Mouse (Mus musculus): Measurements from ENCODE around the gene Cmss1. TPM values are rescaled to one million over a fixed set of nuclear protein-coding genes. Genes with fewer than 3 reads are reported as not detected.

The Cmss1 gene
- polyA plus RNA-seq, 1 experiment, result 3.6 TPM

DNA sequence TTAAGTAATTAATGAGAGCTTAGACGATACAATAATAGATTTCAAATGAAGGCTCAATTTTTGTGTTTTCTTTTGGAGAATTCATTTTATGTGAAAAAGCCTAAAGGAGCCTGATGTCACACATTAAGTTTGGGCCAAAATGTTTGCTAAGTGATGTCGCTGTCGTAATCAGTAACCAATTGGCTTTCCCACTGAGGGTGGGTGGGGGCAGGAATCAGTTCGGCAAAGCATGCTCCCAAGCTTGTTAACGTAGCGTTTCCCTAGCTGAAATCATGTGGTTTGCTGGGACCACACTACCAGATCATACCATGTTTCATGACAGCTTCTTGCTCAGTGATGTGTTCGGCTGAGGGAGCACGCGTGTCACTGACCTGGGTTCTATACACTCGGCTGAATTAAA, 91.0 kb downstream of the Cmss1 start:
- DNase-seq (ENCODE audit: low spot score), result no peak

DNA sequence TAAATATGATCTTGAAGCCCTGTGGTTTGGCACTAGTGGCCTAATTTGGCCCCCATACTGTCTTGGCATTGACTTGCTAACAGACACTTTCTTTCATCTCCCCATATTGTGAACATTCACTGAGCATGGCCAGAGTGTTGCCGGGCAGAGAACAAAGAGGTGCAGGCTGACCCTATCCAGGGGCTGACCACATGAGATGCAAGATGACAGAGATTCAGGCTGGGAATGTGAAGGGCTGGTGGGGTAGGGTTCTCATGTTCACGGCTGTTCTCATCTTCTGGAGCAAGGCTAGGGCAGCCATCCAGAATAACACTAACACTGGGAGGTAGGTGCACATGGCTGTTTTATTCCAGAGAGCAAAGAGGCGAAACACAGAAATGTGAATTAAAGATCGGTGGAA, 92.3 kb downstream of the Cmss1 start:
- no peak for DNase-seq (ENCODE audit: low spot score)

DNA sequence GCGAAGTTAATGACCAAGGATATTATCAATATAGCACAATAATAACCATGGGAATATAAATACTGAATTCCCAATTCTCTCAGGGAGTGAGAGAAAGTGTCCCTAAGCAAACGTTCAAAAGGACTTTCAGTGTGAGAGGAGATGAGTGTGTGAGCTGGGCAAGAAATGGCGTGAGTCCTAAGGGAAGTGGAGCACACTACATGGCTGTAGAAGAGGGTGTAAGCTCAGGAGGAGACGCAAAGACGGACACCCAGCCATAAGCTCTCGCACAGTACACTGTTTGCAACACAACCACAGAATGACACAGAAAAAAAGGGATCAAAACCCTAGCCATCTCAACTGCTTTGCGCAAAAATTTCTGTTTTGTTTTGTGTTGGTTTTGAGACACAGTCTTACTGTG, 93.1 kb downstream of the Cmss1 start:
- DNase-seq (ENCODE audit: low spot score), result no peak

DNA sequence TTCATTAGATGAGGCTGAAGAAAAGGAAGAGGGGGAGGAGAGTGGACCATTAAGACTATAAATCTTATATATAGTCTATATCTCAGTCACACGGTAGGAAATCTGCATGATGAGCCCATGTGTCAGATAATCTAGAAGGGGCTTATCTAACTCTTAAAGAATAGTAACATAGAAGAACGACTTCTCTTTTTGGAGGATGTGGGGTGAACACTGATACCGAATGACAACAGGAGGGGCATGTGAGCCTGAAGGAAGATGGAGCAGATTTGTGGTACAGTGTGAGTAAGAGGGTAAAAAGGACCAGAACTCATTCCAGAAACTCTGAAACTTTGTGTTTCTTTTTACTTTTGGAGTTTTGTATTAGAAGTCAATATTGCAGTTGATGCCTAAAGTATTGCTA, 97.6 kb downstream of the Cmss1 start:
- DNase-seq (ENCODE audit: low spot score), result no peak

DNA sequence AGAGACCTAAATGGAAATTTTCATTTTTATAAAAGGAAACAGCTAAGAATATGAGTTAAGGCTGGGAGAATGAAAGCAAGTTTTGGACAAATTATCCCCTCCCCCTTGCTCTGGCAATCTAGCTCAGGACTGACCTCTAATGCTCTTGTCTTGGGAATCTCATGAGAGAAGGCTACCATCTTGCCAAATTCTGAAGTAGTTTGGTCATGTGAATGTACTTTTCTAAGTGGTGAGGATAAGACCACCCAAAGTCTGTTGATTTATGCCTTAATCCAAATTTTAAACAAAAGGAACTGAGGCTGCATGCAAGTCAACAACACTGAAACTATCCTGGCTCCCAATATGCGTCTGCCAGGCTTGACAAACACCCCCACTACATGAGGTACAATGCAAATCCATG, 98.3 kb downstream of the Cmss1 start:
- no peak for DNase-seq (ENCODE audit: low spot score)

DNA sequence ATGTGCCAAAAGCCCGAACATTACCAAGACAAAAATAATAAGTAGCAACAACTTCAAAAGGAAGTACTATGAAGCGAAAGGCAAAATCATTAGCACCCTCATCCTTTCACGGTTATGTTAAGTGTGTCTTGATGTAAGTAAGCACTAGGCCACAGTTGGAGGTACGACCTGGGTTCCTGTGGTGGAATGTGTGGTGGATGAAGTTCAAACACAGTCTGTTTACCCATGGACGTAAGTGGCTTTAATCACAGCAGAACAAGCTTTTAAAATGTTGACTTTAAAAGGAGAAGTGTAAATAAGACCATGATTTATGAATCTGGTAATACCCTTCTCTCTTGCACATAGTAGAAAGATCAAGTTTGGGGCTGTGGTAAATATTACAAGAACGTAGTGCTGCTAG, 100.5 kb downstream of the Cmss1 start:
- DNase-seq (ENCODE audit: low spot score), result no peak

DNA sequence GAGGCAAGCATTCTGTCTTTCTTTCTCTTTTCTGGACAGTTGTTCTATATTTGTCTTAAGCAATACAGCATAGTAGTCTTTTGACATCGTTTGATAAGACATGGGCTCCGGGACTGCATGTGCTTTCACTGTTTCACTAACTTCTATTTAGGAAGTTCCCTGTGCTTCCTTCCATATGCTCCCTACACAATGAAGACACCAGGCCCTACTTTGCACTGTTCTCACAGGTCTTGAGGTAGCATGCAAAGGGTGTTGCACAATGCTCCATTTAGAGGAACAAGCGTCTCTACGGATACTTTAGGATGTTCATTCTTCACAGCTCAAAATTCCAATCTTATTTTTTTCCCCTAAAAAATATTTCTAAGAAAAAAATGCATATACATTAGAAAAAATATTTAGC, 101.9 kb downstream of the Cmss1 start:
- no peak for DNase-seq (ENCODE audit: low spot score)

DNA sequence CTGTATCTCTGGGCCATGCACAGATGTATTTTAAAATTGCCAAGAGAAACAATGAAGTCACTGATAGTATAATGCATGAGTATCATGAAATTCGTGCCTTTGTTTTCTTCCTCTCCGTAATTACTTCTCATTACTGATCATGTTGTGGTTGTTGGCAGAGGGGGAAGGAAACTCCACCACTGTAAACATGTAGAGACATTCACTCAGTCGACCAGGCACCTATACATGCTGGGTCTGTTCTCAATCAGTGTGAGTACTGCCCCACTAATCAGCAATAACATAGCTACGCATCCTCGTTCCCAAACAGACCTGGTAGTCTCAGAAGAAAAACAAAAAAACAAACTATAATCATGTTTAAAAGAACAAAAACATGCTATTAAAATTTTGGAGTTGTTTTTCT, 103.9 kb downstream of the Cmss1 start:
- no peak for DNase-seq (ENCODE audit: low spot score)

DNA sequence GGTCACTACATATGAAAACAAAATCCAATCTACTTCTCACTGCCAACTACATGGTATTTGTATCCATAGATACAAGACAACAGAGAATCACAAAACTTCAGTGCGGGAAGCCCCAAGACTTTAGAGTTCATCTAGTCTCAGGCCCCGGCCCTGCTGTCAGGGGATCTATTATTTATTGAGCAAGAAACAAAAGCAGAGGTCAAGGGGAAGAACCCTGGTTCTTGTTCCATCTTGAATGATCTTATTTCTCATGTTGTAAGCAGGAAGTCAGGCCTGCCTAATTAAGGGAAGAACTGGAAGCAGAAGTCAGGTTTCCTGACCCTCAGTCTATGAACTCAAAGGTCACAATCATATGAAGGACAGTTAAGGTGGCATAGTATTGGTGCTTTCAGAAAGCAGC, 104.4 kb downstream of the Cmss1 start:
- DNase-seq (ENCODE audit: low spot score), result no peak

DNA sequence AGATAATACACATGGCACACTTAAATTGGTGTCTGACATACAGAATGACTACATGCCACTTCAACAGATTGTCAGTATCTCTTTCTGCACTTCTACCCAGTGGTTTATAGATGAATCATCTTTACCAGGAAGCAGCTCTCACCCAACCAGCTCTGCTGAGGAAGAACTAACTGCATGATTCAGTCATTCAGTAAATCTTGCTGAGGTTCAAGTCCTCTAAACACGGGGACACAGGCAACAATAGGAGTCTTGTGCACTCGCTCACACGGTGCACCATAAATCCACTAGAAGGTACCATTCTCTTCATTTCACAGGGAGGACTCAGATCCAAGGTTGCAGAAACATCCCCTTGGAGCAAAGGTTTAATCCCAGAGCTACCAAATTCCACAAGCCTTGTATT, 105.8 kb downstream of the Cmss1 start:
- no peak for DNase-seq (ENCODE audit: low spot score)

DNA sequence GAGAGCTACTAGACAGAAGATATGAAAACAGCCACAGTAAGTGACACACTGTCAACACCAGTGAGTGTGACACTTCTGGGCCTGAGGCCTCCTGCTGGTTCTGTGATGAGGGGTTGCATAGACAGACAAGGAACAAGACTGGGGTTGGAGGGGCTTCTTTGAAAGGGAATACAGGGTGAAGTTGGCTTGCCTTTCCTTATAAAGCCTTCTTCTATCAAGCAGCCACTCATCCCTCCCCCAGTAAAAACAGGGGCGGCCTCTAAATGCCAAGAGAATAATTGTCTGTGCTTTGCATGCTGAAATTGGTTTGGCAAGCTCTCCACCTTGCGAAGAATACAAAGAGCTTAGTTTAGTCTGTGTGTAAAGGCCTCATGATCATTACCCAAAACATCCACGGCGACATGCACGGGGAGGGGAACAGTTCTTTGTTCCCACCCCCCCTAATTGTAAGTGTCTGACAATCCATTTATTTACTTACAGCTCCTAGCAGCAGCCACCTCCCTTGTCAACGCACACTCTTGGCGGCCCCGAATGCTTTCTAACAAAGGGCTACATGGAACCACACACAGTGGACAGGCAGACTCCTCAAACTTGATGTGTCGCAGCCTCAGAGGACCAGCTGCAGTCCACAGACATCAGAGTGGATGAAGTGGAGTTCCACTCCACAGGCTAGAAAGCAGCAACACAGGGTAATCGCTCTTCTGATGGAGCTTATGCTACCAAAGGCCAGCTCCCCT, 110.1 kb downstream of the Cmss1 start:
- no peak for DNase-seq (ENCODE audit: low spot score)

DNA sequence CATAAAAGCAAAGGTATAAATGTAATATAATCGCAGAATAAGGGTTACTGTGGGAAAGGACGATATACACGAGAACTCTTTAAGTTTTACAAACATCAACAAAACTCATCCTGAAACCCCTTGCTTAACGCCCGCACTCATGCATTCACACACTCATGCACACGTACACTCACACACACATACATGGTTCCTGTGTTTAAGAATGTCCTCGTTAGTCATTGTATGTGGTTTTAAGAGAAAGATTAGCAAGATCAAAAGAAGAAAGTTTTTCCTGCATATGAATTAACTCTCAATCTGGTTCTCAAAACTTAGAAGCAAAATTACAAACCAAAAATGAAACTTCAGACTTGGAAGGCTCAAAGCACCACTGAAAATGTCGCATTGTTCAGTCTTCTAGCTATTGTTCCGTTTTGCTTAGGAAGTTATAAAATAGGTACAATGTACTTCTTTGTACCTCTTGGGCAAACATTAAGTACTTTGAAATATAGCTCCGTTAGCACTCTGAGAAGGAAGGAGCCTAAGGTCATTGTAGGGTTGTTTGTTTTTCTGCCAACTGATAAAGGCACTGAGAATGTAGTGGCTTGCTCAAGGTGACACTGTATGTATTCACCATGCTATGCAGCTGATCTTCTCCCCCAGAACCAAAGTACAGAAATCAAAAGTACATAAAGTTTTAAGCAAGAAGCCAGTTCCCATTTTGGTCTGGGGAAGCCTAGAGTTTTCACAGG, 111.0 kb downstream of the Cmss1 start:
- no peak for DNase-seq (ENCODE audit: low spot score)

DNA sequence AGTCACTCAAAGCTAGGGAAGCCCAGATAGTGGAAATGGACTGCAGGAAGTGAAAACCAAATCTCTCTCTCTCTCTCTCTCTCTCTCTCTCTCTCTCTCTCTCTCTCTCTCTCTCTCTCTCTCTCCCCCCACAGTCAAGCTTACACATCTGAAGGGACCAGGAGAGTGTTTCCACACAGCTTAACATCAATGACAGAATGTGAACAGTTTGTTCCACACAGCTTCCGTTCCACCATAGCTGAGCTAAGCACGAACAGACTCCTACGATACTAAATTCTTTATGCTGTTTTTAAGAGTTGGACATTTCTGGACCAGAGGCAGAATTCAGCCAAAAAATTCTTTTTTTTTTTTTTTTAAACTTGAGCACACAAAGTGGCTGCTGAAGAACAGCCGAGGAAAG, 114.8 kb downstream of the Cmss1 start:
- DNase-seq (ENCODE audit: low spot score), result no peak

DNA sequence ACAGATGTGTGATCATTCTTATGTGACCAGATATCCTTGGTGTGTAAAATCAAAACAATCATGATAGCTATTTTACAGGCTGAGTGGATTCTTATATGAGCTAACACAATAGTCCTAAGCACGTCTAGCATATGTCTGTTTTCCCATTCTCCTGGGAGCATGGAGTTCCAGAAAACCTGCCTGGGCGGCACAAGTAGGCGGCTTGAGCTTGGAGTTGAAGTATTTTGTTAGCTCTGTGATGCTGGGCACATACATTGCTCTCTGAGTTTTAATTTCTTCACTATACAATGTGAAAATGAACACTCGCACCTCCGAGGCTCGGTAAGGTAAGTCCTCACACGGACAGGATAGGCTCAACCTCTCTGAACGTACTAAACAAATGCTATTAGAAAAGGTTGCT, 116.0 kb downstream of the Cmss1 start:
- DNase-seq (ENCODE audit: low spot score), result no peak

DNA sequence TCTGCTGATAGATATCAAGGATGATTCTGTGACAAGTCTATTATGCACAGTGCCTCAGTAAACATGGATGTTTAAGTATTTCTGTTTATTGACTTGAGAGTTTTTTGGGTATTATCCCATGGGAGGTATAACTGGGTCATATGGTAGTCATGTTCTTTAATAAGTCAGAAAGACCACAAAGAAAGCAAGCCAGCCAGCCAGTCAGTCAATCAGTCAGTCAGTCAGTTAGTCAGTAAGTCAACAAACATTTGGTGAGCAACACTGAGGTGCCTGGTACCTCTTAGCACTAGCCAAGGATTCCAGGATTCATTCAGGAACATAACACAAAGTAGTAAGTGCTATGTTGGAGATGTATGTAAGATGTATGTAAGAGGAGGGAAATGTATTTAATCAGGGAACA, 118.0 kb downstream of the Cmss1 start:
- DNase-seq (ENCODE audit: low spot score), result no peak

DNA sequence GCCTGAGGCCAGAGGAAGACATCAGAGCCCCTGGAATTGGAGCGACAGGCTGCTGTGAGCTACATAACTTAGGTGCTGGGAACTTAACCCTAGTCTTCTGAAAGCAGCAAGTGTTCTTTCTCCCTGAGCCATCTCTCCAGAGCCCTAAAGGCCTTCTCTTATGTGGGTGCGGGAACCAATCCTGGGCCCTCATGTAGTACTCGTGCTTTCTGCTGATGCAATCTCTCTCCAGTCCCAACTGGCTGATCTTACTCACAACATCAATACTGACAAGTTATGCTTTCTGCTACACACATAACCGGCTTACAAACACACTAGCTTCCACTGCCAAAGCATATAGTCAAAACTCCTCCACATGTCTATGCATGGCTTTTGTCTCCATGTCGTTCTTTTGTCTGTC, 120.4 kb downstream of the Cmss1 start:
- no peak for DNase-seq (ENCODE audit: low spot score)

DNA sequence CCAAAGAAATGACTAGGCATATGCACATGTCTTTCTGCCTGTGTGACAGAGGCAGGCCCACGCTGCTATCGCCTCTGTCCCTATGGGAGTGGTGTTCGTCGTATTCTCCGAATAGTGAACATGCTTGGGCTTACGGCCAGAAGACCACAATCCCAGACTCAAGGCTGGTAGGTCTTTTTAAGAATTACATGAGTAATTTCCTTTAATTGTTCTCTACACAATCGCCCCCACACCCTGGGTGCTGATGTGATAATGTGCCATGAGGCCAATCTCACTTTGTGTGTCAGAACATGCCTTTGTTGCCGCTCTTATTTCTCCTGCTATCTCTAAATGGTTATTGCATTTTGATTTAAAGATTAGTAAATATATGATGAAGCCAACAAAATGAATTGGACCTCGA, 121.4 kb downstream of the Cmss1 start:
- DNase-seq (ENCODE audit: low spot score), result no peak

DNA sequence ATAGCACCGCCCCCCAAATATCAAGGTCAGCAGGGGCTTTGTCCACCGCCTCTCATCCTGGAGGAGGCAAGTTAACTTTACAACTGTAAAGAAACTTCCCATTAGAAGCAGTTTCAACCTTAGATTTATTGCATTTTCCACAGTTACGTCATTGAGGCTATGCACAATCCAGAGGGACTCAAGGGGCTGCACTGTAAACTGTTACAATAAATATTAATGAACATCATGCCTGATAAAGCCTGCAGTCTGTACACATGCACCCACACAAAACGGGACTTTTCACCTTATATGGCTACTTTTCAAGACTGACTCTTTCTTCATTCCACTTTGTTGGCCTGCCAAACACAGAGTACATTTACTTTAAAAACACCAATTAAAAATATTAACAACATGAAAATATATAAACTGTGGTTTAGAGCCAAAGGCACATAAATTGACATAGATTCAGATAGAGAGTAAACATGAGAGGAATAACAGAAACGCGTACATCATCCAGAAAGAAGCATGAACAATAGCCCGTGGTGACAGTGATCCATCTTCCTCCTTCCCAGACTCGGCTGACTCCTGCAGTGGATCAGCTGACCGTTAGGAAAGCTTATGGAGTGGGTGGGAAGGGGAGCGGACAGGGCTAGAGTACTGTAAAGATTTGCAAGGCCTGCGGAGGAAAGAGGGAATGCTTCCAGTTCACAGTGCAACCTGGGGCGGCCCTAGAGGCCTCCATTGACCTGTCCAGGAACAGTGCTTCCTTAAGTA, 122.4 kb downstream of the Cmss1 start:
- no peak for DNase-seq (ENCODE audit: low spot score)

DNA sequence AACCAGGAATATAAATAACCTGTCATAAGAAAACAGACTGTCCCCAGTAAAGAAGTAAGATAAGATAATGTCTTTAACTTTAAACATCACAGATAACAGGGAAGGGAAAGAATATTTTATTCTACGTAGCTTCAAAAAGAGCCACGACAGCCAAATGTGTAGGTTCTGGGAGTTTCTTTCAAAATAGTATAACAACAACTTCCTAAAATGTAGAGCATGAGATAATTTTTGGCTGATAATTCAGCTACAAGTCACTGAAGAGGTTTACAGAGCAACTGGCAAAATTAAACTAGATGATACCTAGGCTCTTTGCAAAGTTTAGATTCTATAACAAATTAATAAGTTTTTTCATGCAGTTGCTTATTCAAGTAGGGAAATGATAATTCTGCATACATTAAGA, 123.2 kb downstream of the Cmss1 start:
- no peak for DNase-seq (ENCODE audit: low spot score)

DNA sequence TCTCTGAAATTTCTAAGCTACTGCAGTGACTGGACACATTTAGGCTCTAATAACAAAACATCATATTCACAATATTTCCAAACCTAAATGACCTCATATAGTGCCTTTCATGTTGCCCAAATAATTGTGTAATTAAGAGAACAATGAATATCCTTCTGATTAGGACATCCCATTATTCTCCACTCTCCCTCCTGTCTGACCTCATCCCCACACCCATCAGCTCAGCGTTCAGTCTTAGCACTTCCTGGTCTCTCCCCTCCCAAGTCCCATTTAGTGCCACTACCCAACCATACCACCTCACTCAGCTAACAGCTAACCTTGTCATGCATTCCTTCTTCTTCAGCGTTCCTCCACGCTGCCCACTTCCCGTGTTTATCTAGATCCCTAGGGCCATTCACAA, 123.8 kb downstream of the Cmss1 start:
- no peak for DNase-seq (ENCODE audit: low spot score)

DNA sequence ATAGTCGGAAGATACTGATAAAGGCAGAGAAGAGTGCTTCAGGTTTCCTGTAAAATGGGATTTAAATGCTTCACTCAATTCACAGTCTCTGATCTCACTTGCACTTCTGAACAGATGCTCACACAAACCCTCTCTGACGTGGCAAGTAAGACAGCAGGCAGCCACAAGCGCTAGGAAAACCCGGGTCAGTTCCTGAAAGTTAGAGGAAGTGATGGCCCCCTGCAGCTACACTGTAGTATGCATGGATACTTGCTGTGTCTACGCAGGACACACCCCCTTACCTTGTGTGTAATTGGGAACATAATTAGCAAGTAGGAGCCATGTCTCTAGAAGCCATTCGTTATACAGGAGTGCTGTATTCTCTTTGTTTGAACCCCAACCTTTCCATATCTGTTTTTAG, 124.4 kb downstream of the Cmss1 start:
- DNase-seq (ENCODE audit: low spot score), result no peak

DNA sequence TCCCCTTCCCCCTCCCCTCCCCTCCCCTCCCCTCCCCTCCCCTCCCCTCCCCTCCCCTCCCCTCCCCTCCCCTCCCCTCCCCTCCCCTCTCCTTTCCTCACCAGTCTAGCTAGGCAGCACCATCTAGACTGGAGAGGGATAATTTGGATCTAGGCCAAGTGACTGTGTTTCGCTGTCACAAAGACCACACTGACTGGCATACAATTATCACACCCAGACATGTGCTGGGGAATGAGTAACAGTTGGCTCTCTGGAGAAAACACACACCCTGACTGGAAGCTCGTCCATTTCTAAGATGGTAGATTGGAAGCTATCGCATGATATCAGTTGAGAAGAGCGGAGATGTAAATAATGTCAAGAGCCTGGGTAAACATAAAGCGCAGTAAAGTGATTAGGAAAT, 126.9 kb downstream of the Cmss1 start:
- no peak for DNase-seq (ENCODE audit: low spot score)

DNA sequence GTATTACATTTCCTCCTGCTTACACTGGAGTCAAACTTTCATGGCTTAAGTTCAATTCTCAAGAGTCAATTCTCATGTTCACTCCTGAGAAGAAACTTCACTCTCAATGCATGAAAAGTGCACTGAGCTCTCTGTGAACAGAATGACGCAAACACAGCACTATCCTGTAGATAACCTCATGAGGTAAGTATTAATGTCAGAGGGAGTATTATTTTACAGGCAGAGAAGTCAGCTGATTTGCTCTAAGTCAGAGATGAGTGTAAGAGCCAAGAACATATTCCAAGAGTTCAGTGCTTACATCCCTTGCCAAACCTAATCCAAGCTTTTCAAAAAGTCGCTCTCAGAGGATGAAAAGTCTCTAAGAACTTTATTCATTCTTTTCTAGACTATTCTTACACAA, 128.2 kb downstream of the Cmss1 start:
- DNase-seq (ENCODE audit: low spot score), result no peak

All from urinary bladder, adult 2 months (tissue).